Mouse (Mus musculus) limb, embryonic 15.5 days (tissue): ENCODE data around the gene Vav2. TPM values are rescaled to one million over a fixed set of nuclear protein-coding genes. Genes with fewer than 3 reads are reported as not detected.
A peak's percentile ranks its signal among the peaks of the same experiment; 100 is the strongest.

Experiments
- ATAC-seq: fragments of 200-750 bp; cut with Nextera tagmentation; 2 replicates; pipeline ENCODE4 v1.8.0; 2017; ENCODE audit warnings: low read depth, moderate TSS enrichment; ENCODE audit not compliant: insufficient number of reproducible peaks, low FRiP score, low TSS enrichment
- H3K27ac ChIP-seq: fragments of 300-500 bp; sonication (generic); 2 replicates; pipeline ENCODE4 v1.5.1; 2015; ENCODE audit warnings: moderate library complexity, mild to moderate bottlenecking, inconsistent platforms
- H3K27me3 ChIP-seq: fragments of 300-500 bp; sonication (generic); 2 replicates; pipeline ENCODE4 v1.6.1; 2015; ENCODE audit warnings: inconsistent platforms
- H3K36me3 ChIP-seq: fragments of 300-500 bp; sonication (generic); 2 replicates; pipeline ENCODE4 v1.6.1; 2015; ENCODE audit warnings: inconsistent platforms
- H3K4me1 ChIP-seq: fragments of 300-500 bp; sonication (generic); 2 replicates; pipeline ENCODE4 v1.6.1; 2015; ENCODE audit warnings: inconsistent platforms
- H3K4me2 ChIP-seq: fragments of 300-500 bp; sonication (generic); 2 replicates; pipeline ENCODE4 v1.6.1; 2015; ENCODE audit warnings: mild to moderate bottlenecking, inconsistent platforms
- H3K4me3 ChIP-seq: fragments of 300-500 bp; sonication (generic); 2 replicates; pipeline ENCODE4 v1.5.1; 2015; ENCODE audit warnings: mild to moderate bottlenecking, inconsistent platforms
- H3K9ac ChIP-seq: fragments of 300-500 bp; sonication (generic); 2 replicates; pipeline ENCODE4 v1.6.1; 2015; ENCODE audit warnings: inconsistent platforms
- H3K9me3 ChIP-seq: fragments of 300-500 bp; sonication (generic); 2 replicates; pipeline ENCODE4 v1.6.1; 2016; ENCODE audit warnings: inconsistent platforms
- WGBS: fragments of 180-500 bp; shearing (Covaris S2); methylation state at CpG from one replicate; pipeline ENCODE4 v1.1.7; 2015; 5-methylcytosine and 5-hydroxymethylcytosine counted together
- polyA plus RNA-seq: library from polyadenylated mRNA; unstranded; fragments of >200 nt; fragmentation: Nextera tagmentation; extraction: Ambion mirVana; gene quantifications from 2 replicates; pipeline ENCODE4 v1.2.1, GENCODE M21; 2015

Gene Vav2
- polyA plus RNA-seq, 1 experiment from 2014 or later: 5.0 TPM

GRCm38 (mm10) chr2:27381254-27381653 lies 45.6 kb downstream of the Vav2 start:
- no peak for ATAC-seq
- Histone ChIP-seq H3K4me2 (no peak overlapping the region), H3K9me3 (no peaks in the 10 kb centered on the region), H3K27ac (0 out of 2 replicates have a peak overlapping the region, but pooled peaks have one; percentile 11), H3K27me3 (no peaks in the 10 kb centered on the region), H3K9ac (no peak overlapping the region), H3K36me3 (no peaks in the 10 kb centered on the region), H3K4me1 (peaks cover 31% of the 10 kb centered on the region), H3K4me3 (no peak overlapping the region)
- 89% methylated on average over 3 of the region's 3 CpGs for WGBS

GRCm38 (mm10) chr2:27377876-27378275 lies 49.0 kb downstream of the Vav2 start:
- ATAC-seq: no peak
- Histone ChIP-seq H3K4me2 (no peak overlapping the region), H3K4me1 (peaks cover 26% of the 10 kb centered on the region), H3K27ac (no peak overlapping the region), H3K9me3 (no peaks in the 10 kb centered on the region), H3K9ac (no peak overlapping the region), H3K27me3 (no peaks in the 10 kb centered on the region), H3K36me3 (no peaks in the 10 kb centered on the region), H3K4me3 (no peak overlapping the region)
- WGBS: 31% methylated on average over 4 of the region's 4 CpGs

- H3K36me3 ChIP-seq: no peaks in the 10 kb centered on the region
- no peaks in the 10 kb centered on the region for H3K9me3 ChIP-seq
- H3K27ac ChIP-seq: peak overlapping the region; percentile 17; the same call in 1 of the 2 replicates
- H3K4me2 ChIP-seq: no peak overlapping the region
- no peak overlapping the region for H3K9ac ChIP-seq
- no peaks in the 10 kb centered on the region for H3K27me3 ChIP-seq
- ATAC-seq: no peak
- 39% methylated on average over 8 of the region's 8 CpGs for WGBS
- no peak overlapping the region for H3K4me3 ChIP-seq
- peaks cover 26% of the 10 kb centered on the region for H3K4me1 ChIP-seq
These were observed 49.7 kb downstream of the Vav2 start for GRCm38 (mm10) chr2:27377164-27377563.

GRCm38 (mm10) chr2:27375141-27375540 lies 51.7 kb downstream of the Vav2 start:
- Histone ChIP-seq H3K9ac (no peak overlapping the region), H3K27ac (no peak overlapping the region), H3K36me3 (no peaks in the 10 kb centered on the region), H3K4me1 (peaks cover 21% of the 10 kb centered on the region), H3K4me2 (no peak overlapping the region), H3K27me3 (no peaks in the 10 kb centered on the region), H3K9me3 (no peaks in the 10 kb centered on the region), H3K4me3 (no peak overlapping the region)
- 50% methylated on average over 3 of the region's 3 CpGs for WGBS
- ATAC-seq: no peak

GRCm38 (mm10) chr2:27373349-27373748 lies 53.5 kb downstream of the Vav2 start:
- no peaks in the 10 kb centered on the region for H3K9me3 ChIP-seq
- no peak for ATAC-seq
- H3K36me3 ChIP-seq: no peaks in the 10 kb centered on the region
- WGBS: 57% methylated on average over 12 of the region's 12 CpGs
- H3K27ac ChIP-seq: no peak overlapping the region
- no peak overlapping the region for H3K4me2 ChIP-seq
- H3K9ac ChIP-seq: no peak overlapping the region
- H3K27me3 ChIP-seq: no peaks in the 10 kb centered on the region
- H3K4me1 ChIP-seq: peaks cover 26% of the 10 kb centered on the region
- no peak overlapping the region for H3K4me3 ChIP-seq

- no peak overlapping the region for H3K4me3 ChIP-seq
- WGBS: 82% methylated on average over 2 of the region's 2 CpGs
- H3K9me3 ChIP-seq: no peaks in the 10 kb centered on the region
- peaks cover 7% of the 10 kb centered on the region for H3K4me1 ChIP-seq
- no peak overlapping the region for H3K4me2 ChIP-seq
- H3K9ac ChIP-seq: no peak overlapping the region
- no peak for ATAC-seq
- H3K27me3 ChIP-seq: no peaks in the 10 kb centered on the region
- H3K36me3 ChIP-seq: no peaks in the 10 kb centered on the region
- H3K27ac ChIP-seq: no peak overlapping the region
These were observed 55.4 kb downstream of the Vav2 start for GRCm38 (mm10) chr2:27371450-27371849.

- Histone ChIP-seq H3K4me3 (no peak overlapping the region), H3K4me2 (no peak overlapping the region), H3K4me1 (0 out of 2 replicates have a peak, but pooled peaks cover 4% of the 10 kb centered on the region), H3K27ac (no peak overlapping the region), H3K9me3 (no peaks in the 10 kb centered on the region), H3K27me3 (no peaks in the 10 kb centered on the region), H3K9ac (no peak overlapping the region), H3K36me3 (no peaks in the 10 kb centered on the region)
- WGBS: 56% methylated on average over 8 of the region's 8 CpGs
- ATAC-seq: no peak
These were observed 57.9 kb downstream of the Vav2 start for GRCm38 (mm10) chr2:27368980-27369379.

- no peak for ATAC-seq
- Histone ChIP-seq H3K27me3 (no peaks in the 10 kb centered on the region), H3K4me2 (no peak overlapping the region), H3K9ac (no peak overlapping the region), H3K4me1 (0 out of 2 replicates have a peak, but pooled peaks cover 13% of the 10 kb centered on the region), H3K27ac (no peak overlapping the region), H3K36me3 (no peaks in the 10 kb centered on the region), H3K9me3 (no peaks in the 10 kb centered on the region), H3K4me3 (no peak overlapping the region)
- WGBS: 70% methylated on average over 4 of the region's 4 CpGs
These were observed 61.5 kb downstream of the Vav2 start for GRCm38 (mm10) chr2:27365296-27365695.

GRCm38 (mm10) chr2:27361786-27362185 lies 65.0 kb downstream of the Vav2 start:
- Histone ChIP-seq H3K9me3 (no peaks in the 10 kb centered on the region), H3K9ac (no peak overlapping the region), H3K27ac (no peak overlapping the region), H3K4me1 (peaks cover 10% of the 10 kb centered on the region; the same call in 1 of the 2 replicates), H3K4me3 (no peak overlapping the region), H3K36me3 (no peaks in the 10 kb centered on the region), H3K27me3 (no peaks in the 10 kb centered on the region), H3K4me2 (no peak overlapping the region)
- WGBS: 39% methylated on average over 5 of the region's 5 CpGs
- ATAC-seq: no peak

- H3K4me3 ChIP-seq: no peak overlapping the region
- H3K4me1 ChIP-seq: peaks cover 16% of the 10 kb centered on the region; the same call in 1 of the 2 replicates
- no peak overlapping the region for H3K4me2 ChIP-seq
- whole genome bisulfite sequencing: 57% methylated on average over 2 of the region's 2 CpGs
- ATAC-seq: no peak
- no peak overlapping the region for H3K9ac ChIP-seq
- H3K9me3 ChIP-seq: no peaks in the 10 kb centered on the region
- H3K27ac ChIP-seq: no peak overlapping the region
- H3K27me3 ChIP-seq: no peaks in the 10 kb centered on the region
- H3K36me3 ChIP-seq: no peaks in the 10 kb centered on the region
These were observed 68.4 kb downstream of the Vav2 start for GRCm38 (mm10) chr2:27358461-27358860.

GRCm38 (mm10) chr2:27355684-27356083 lies 71.1 kb downstream of the Vav2 start:
- ATAC-seq: no peak
- Histone ChIP-seq H3K27ac (no peak overlapping the region), H3K36me3 (no peaks in the 10 kb centered on the region), H3K9ac (no peak overlapping the region), H3K4me1 (peaks cover 8% of the 10 kb centered on the region; the same call in 1 of the 2 replicates), H3K4me3 (no peak overlapping the region), H3K4me2 (no peak overlapping the region), H3K27me3 (no peaks in the 10 kb centered on the region), H3K9me3 (no peaks in the 10 kb centered on the region)
- WGBS: 39% methylated on average over 4 of the region's 4 CpGs

- WGBS: 79% methylated on average over 6 of the region's 6 CpGs
- Histone ChIP-seq H3K4me1 (peaks cover 7% of the 10 kb centered on the region; the same call in 1 of the 2 replicates), H3K4me3 (no peak overlapping the region), H3K27ac (no peak overlapping the region), H3K36me3 (0 out of 2 replicates have a peak, but pooled peaks cover 7% of the 10 kb centered on the region), H3K27me3 (no peaks in the 10 kb centered on the region), H3K4me2 (no peak overlapping the region), H3K9me3 (no peaks in the 10 kb centered on the region), H3K9ac (no peak overlapping the region)
- ATAC-seq: no peak
These were observed 72.1 kb downstream of the Vav2 start for GRCm38 (mm10) chr2:27354610-27355211.
